Mouse (Mus musculus) heart, postnatal 0 days (tissue): ENCODE measurements at regions not wholly inside any gene's neighbourhood (a gene's known extent, or its start where the extent isn't known, plus 50 kb on each side); places are given as distances from the start of the nearest gene placed in this dataset.

Source experiments
- CTCF ChIP-seq: IDR thresholded peaks from 2 replicates; pipeline ENCODE4 v1.5.1; 2016; ENCODE audit warnings: antibody characterized with exemption, control low read depth, low read depth
- EP300 ChIP-seq: IDR thresholded peaks from 2 replicates; pipeline ENCODE4 v1.6.1; 2016; ENCODE audit warnings: antibody characterized with exemption, low read depth

GRCm38 (mm10) chr6:94792312-94792711, 92.4 kb upstream of the Lrig1 start:
- no peak for TF ChIP-seq CTCF
- no peak for TF ChIP-seq EP300
